In genomic region chr4:99342521-99342965, GRCm38 (mm10) we compare ENCODE assay signal across 8 mouse cellular contexts. TPM values are rescaled to one million over a fixed set of nuclear protein-coding genes. Genes with fewer than 3 reads are reported as not detected.
DNase-seq lines count a peak whose midpoint lies in the region; ATAC-seq and TF ChIP-seq lines count a peak whose summit lies in the region.

No protein-coding gene starts in this region.

- H3K4me2 ChIP-seq in hindbrain, embryonic 11.5 days (replicated peaks; ENCODE audit: low read depth, low read length): no peak overlapping the region

- DNase-seq in kidney, adult 2 months: no peak
- no peak for DNase-seq in kidney, postnatal 25 days
- peak; percentile 30 for DNase-seq in 3T3-L1 (ENCODE audit: low read depth, low spot score)
- peak; percentile 30 for DNase-seq in hindbrain, embryonic 11.5 days (ENCODE audit: low spot score)
- DNase-seq in ovary, adult 18-20 months (ENCODE audit: low spot score): no peak
- DNase-seq in right cerebral cortex, postnatal 14 days: no peak
- DNase-seq in kidney, adult 11 months: no peak

- no peak overlapping the region for H3K9ac ChIP-seq in ES-Bruce4 (ENCODE audit: low read depth, poor library complexity, severe bottlenecking)
- H3K9ac ChIP-seq in hindbrain, embryonic 11.5 days (ENCODE audit: low read depth, low read length): no peak overlapping the region

- H3K27ac ChIP-seq in kidney, adult 2 months (ENCODE audit: insufficient read depth, low read depth, low read length): no peak overlapping the region
- H3K27ac ChIP-seq in ES-Bruce4 (ENCODE audit: insufficient read depth, low read length): no peak overlapping the region
- no peak overlapping the region for H3K27ac ChIP-seq in hindbrain, embryonic 11.5 days (ENCODE audit: low read depth, low read length)

- peak; percentile 72 for ATAC-seq in hindbrain, embryonic 11.5 days (ENCODE audit: low FRiP score)

- no peak for TF ChIP-seq EP300 in ES-Bruce4 (IDR thresholded peaks at IDR 0.05; ENCODE audit: insufficient read depth, low read depth, low read length)

- no peaks in the 10 kb centered on the region for H3K9me3 ChIP-seq in ES-Bruce4 (replicated peaks; ENCODE audit: control insufficient read depth, insufficient read depth, low read length, poor library complexity, severe bottlenecking)
- no peaks in the 10 kb centered on the region for H3K9me3 ChIP-seq in hindbrain, embryonic 11.5 days (ENCODE audit: control insufficient read depth, low read length)

- peaks cover 6% of the 10 kb centered on the region; the same call in 1 of the 2 replicates for H3K4me1 ChIP-seq in kidney, adult 2 months (ENCODE audit: control insufficient read depth, insufficient read depth, low read length)
- no peaks in the 10 kb centered on the region for H3K4me1 ChIP-seq in ES-Bruce4 (ENCODE audit: control insufficient read depth, insufficient read depth, low read length)
- H3K4me1 ChIP-seq in hindbrain, embryonic 11.5 days (replicated peaks; ENCODE audit: control insufficient read depth, insufficient read depth, low read length): no peaks in the 10 kb centered on the region

- TF ChIP-seq POLR2A in kidney, adult 2 months (IDR thresholded peaks at IDR 0.05; ENCODE audit: low read depth, low read length): no peak
- no peak for TF ChIP-seq POLR2A in ES-Bruce4 (IDR thresholded peaks at IDR 0.05; ENCODE audit: insufficient read depth, low read length)

- no peaks in the 10 kb centered on the region for H3K36me3 ChIP-seq in kidney, adult 2 months (ENCODE audit: control insufficient read depth, insufficient read depth, low read length)
- H3K36me3 ChIP-seq in ES-Bruce4 (ENCODE audit: control insufficient read depth, insufficient read depth, low read length, poor library complexity, severe bottlenecking): no peaks in the 10 kb centered on the region
- no peaks in the 10 kb centered on the region for H3K36me3 ChIP-seq in hindbrain, embryonic 11.5 days (ENCODE audit: control insufficient read depth, insufficient read depth, low read length)

- no peaks in the 10 kb centered on the region for H3K27me3 ChIP-seq in kidney, adult 2 months (replicated peaks; ENCODE audit: control insufficient read depth, insufficient read depth, low read length)
- no peaks in the 10 kb centered on the region for H3K27me3 ChIP-seq in ES-Bruce4 (ENCODE audit: control insufficient read depth, insufficient read depth, low read length, poor library complexity, severe bottlenecking)
- H3K27me3 ChIP-seq in hindbrain, embryonic 11.5 days (ENCODE audit: control insufficient read depth, insufficient read depth, low read length): no peaks in the 10 kb centered on the region; the same call in 1 of the 2 replicates

- peak; percentile 42 for TF ChIP-seq CTCF in kidney, adult 2 months (conservative IDR thresholded peaks at IDR 0.05; ENCODE audit: insufficient read depth, insufficient read length, low read depth, low read length)
- TF ChIP-seq CTCF in ES-Bruce4 (IDR thresholded peaks at IDR 0.05; ENCODE audit: low read depth, low read length): peak; percentile 76

- WGBS in kidney, adult 2 months: 48% methylated on average over 4 of the region's 4 CpGs
- WGBS in hindbrain, embryonic 11.5 days: 41% methylated on average over 4 of the region's 4 CpGs

- no peak overlapping the region for H3K4me3 ChIP-seq in kidney, adult 2 months (ENCODE audit: insufficient read depth, low read depth, low read length)
- H3K4me3 ChIP-seq in ES-Bruce4 (ENCODE audit: low read depth, low read length): no peak overlapping the region
- H3K4me3 ChIP-seq in hindbrain, embryonic 11.5 days (ENCODE audit: low read depth, low read length): no peak overlapping the region

RNA-seq across cellular contexts. Expression of gene Gm12689, which starts 46.8 kb away (rescaled TPM):
- 0.23 and 0.30 TPM in 2 replicates for polyA plus RNA-seq in kidney, adult 2 months (2012; rRNA removed)
- not detected in 2 replicates for polyA plus RNA-seq in ES-Bruce4 (2011; ENCODE audit: insufficient read depth, insufficient read length, low read depth, missing spikeins)
- polyA plus RNA-seq in hindbrain, embryonic 11.5 days (2014; fragmentation: Nextera tagmentation; extraction: Ambion mirVana): 0.17 and 0.18 TPM in 2 replicates

Comparison
In these comparisons a context has a peak if more than half of its experiments do, and no peak if none do; other contexts are left out.
1. DNase-seq: peak in 3T3-L1 (single experiment) and hindbrain, embryonic 11.5 days (single experiment); none in kidney, adult 2 months (single experiment), kidney, postnatal 25 days (0 of 2), ovary, adult 18-20 months (single experiment), right cerebral cortex, postnatal 14 days (single experiment) and kidney, adult 11 months (single experiment).